Mouse (Mus musculus) urinary bladder, adult 2 months (tissue): ENCODE results near the gene Serpinf2. TPM values are rescaled to one million over a fixed set of nuclear protein-coding genes. Genes with fewer than 3 reads are reported as not detected.

Experiments
- DNase-seq: peaks from one replicate; pipeline ENCODE4 v3.0.0; 2022; ENCODE audit warnings: low spot score
- polyA plus RNA-seq: library from polyadenylated mRNA; depleted of rRNA; stranded (reverse); fragments of >200 nt; gene quantifications from 2 replicates; pipeline ENCODE4 v1.2.3, GENCODE M21; 2012

The Serpinf2 gene
- polyA plus RNA-seq, 1 experiment = 0.14 TPM

GRCm38 (mm10) chr11:75429019-75429705 lies 10.2 kb downstream of the Serpinf2 start:
- no peak for DNase-seq

GRCm38 (mm10) chr11:75424459-75424858 lies 14.9 kb downstream of the Serpinf2 start:
- DNase-seq = no peak

- no peak for DNase-seq
Observed at GRCm38 (mm10) chr11:75424033-75424432, 15.4 kb downstream of the Serpinf2 start.

- DNase-seq = no peak
Observed at GRCm38 (mm10) chr11:75423091-75423490, 16.3 kb downstream of the Serpinf2 start.

- DNase-seq = no peak
Observed at GRCm38 (mm10) chr11:75422013-75422792, 17.2 kb downstream of the Serpinf2 start, which contains the start of gene Serpinf1. TSS of gene Serpinf1 (minus strand) at chr11:75422701.

GRCm38 (mm10) chr11:75421375-75422012 lies 17.9 kb downstream of the Serpinf2 start:
- no peak for DNase-seq

GRCm38 (mm10) chr11:75420810-75421374 lies 18.5 kb downstream of the Serpinf2 start:
- no peak for DNase-seq

GRCm38 (mm10) chr11:75420037-75420436 lies 19.4 kb downstream of the Serpinf2 start:
- no peak for DNase-seq

GRCm38 (mm10) chr11:75415994-75416393 lies 23.4 kb downstream of the Serpinf2 start:
- DNase-seq = no peak

- DNase-seq = no peak
Observed at GRCm38 (mm10) chr11:75415096-75415495, 24.3 kb downstream of the Serpinf2 start.

GRCm38 (mm10) chr11:75410591-75410990 lies 28.8 kb downstream of the Serpinf2 start:
- no peak for DNase-seq

GRCm38 (mm10) chr11:75409679-75410575 lies 29.5 kb downstream of the Serpinf2 start:
- DNase-seq = no peak

GRCm38 (mm10) chr11:75406865-75407264 lies 32.5 kb downstream of the Serpinf2 start:
- DNase-seq = no peak

- DNase-seq = no peak
Observed at GRCm38 (mm10) chr11:75406104-75406503, 33.3 kb downstream of the Serpinf2 start.

GRCm38 (mm10) chr11:75404801-75405200 lies 34.6 kb downstream of the Serpinf2 start:
- DNase-seq = no peak

GRCm38 (mm10) chr11:75403301-75404052 lies 35.9 kb downstream of the Serpinf2 start:
- DNase-seq = no peak

- no peak for DNase-seq
Observed at GRCm38 (mm10) chr11:75402271-75402690, 37.1 kb downstream of the Serpinf2 start.

GRCm38 (mm10) chr11:75400099-75400498 lies 39.3 kb downstream of the Serpinf2 start:
- no peak for DNase-seq

- DNase-seq = no peak
Observed at GRCm38 (mm10) chr11:75399411-75399841, 40.0 kb downstream of the Serpinf2 start.

GRCm38 (mm10) chr11:75397452-75397851 lies 41.9 kb downstream of the Serpinf2 start:
- no peak for DNase-seq
